Mouse (Mus musculus) heart, adult 2 months (tissue): ENCODE measurements around the gene Rxfp2.

ENCODE experiments used
- CTCF ChIP-seq: fragments of 200-600 bp; IDR thresholded peaks from 2 replicates; pipeline ENCODE4 v1.8.1; 2022; ENCODE audit warnings: antibody characterized with exemption, mild to moderate bottlenecking, moderate library complexity
- POLR2A ChIP-seq: fragments of 200-500 bp; IDR thresholded peaks from 2 replicates; pipeline ENCODE4 v1.6.1; 2011; ENCODE audit warnings: mild to moderate bottlenecking, low read depth, low read length, control low read depth; ENCODE audit not compliant: insufficient read depth

DNA sequence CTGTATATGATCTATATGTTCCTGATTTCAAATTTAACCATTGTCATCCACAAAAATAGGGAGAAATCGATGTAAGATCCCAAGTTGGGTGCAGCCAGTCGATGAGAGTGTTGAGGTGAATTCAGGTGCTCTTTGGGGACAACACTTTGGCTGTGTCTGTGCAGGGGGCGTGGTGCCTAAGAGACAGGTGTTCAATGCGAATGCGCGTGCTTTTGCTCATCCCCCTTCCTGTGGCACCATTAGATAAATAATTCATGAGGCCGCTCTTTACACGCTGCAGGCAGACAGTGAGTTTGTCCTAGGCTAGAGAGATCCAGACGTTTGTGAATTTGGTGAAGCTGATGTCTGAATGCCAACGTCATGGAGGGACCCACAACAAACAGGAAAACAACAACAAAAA, 45.8 kb downstream of the Rxfp2 start:
- TF ChIP-seq CTCF (no peak), POLR2A (no peak)
